Mouse (Mus musculus): ENCODE measurements at regions not wholly inside any gene's neighbourhood (a gene's known extent, or its start where the extent isn't known, plus 50 kb on each side); places are given as distances from the start of the nearest gene placed in this dataset.
A peak's percentile ranks its signal among the peaks of the same experiment; 100 is the strongest.

DNA sequence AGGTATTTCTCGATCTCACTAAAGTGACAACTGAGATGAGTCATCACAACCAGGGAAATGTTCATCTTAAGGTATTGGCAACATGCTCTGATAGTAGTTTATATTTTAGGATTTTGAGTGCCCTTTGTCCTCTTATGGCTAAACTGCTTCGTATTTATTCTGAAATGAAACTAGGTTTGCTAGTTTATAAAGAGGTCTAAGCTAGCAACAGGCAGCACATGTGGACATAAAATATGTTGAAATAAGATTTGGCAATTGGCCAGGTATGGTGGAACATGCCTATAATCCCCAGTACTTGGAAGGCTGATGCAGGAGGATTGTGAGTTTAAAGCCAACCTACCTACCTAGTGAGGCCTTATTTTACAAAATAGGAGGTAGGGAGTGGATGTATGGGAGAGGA lies 263.8 kb upstream of the Id2 start:
- no peak overlapping the region for H3K9ac ChIP-seq
- H3K27ac ChIP-seq: no peak overlapping the region
- no peak overlapping the region for H3K4me3 ChIP-seq (replicated peaks)
- ATAC-seq (ENCODE audit: insufficient read depth, low FRiP score, low read depth): no peak
- no peaks in the 10 kb centered on the region for H3K4me1 ChIP-seq
- H3K9me3 ChIP-seq: no peaks in the 10 kb centered on the region
- H3K4me2 ChIP-seq: no peak overlapping the region
- H3K27me3 ChIP-seq (replicated peaks): no peaks in the 10 kb centered on the region
- no peaks in the 10 kb centered on the region for H3K36me3 ChIP-seq
- WGBS: 80% methylated on average over 2 of the region's 2 CpGs

GRCm38 (mm10) chr12:25359931-25360330 lies 263.0 kb upstream of the Id2 start:
- Histone ChIP-seq H3K27me3 (replicated peaks) (no peaks in the 10 kb centered on the region), H3K9me3 (no peaks in the 10 kb centered on the region), H3K9ac (no peak overlapping the region), H3K4me2 (no peak overlapping the region), H3K27ac (no peak overlapping the region), H3K4me1 (no peaks in the 10 kb centered on the region), H3K36me3 (no peaks in the 10 kb centered on the region), H3K4me3 (replicated peaks) (no peak overlapping the region)
- 89% methylated on average over 5 of the region's 5 CpGs for WGBS
- ATAC-seq (ENCODE audit: insufficient read depth, low FRiP score, low read depth): no peak

- H3K9ac ChIP-seq: no peak overlapping the region
- WGBS: 82% methylated on average over 8 of the region's 8 CpGs
- H3K36me3 ChIP-seq: no peaks in the 10 kb centered on the region
- H3K9me3 ChIP-seq: no peaks in the 10 kb centered on the region
- no peaks in the 10 kb centered on the region for H3K27me3 ChIP-seq (replicated peaks)
- H3K4me3 ChIP-seq (replicated peaks): no peak overlapping the region
- no peak overlapping the region for H3K27ac ChIP-seq
- ATAC-seq (ENCODE audit: insufficient read depth, low FRiP score, low read depth): no peak
- H3K4me1 ChIP-seq: no peaks in the 10 kb centered on the region
- H3K4me2 ChIP-seq: no peak overlapping the region
Measured at GRCm38 (mm10) chr12:25358846-25359525, 262.0 kb upstream of the Id2 start.

- WGBS: 64% methylated on average over 2 of the region's 2 CpGs
- Histone ChIP-seq H3K9ac (no peak overlapping the region), H3K9me3 (no peaks in the 10 kb centered on the region), H3K27me3 (replicated peaks) (no peaks in the 10 kb centered on the region), H3K27ac (no peak overlapping the region), H3K4me1 (no peaks in the 10 kb centered on the region), H3K4me2 (no peak overlapping the region), H3K4me3 (replicated peaks) (no peak overlapping the region), H3K36me3 (no peaks in the 10 kb centered on the region)
- no peak for ATAC-seq (ENCODE audit: insufficient read depth, low FRiP score, low read depth)
Measured at GRCm38 (mm10) chr12:25356774-25357173, 259.8 kb upstream of the Id2 start.

- 77% methylated on average over 1 of the region's 1 CpGs for WGBS
- no peaks in the 10 kb centered on the region for H3K9me3 ChIP-seq
- no peak for ATAC-seq (ENCODE audit: insufficient read depth, low FRiP score, low read depth)
- H3K4me1 ChIP-seq: no peaks in the 10 kb centered on the region
- H3K9ac ChIP-seq: no peak overlapping the region
- no peak overlapping the region for H3K4me2 ChIP-seq
- no peaks in the 10 kb centered on the region for H3K36me3 ChIP-seq
- H3K27ac ChIP-seq: no peak overlapping the region
- no peaks in the 10 kb centered on the region for H3K27me3 ChIP-seq (replicated peaks)
- H3K4me3 ChIP-seq (replicated peaks): no peak overlapping the region
Measured at GRCm38 (mm10) chr12:25355217-25355616, 258.3 kb upstream of the Id2 start.

GRCm38 (mm10) chr12:25353402-25353896 lies 256.5 kb upstream of the Id2 start:
- ATAC-seq (ENCODE audit: insufficient read depth, low FRiP score, low read depth): no peak
- Histone ChIP-seq H3K36me3 (no peaks in the 10 kb centered on the region), H3K4me3 (replicated peaks) (no peak overlapping the region), H3K27ac (no peak overlapping the region), H3K9me3 (no peaks in the 10 kb centered on the region), H3K4me1 (no peaks in the 10 kb centered on the region), H3K9ac (no peak overlapping the region), H3K27me3 (replicated peaks) (no peaks in the 10 kb centered on the region), H3K4me2 (no peak overlapping the region)
- 77% methylated on average over 10 of the region's 10 CpGs for WGBS

DNA sequence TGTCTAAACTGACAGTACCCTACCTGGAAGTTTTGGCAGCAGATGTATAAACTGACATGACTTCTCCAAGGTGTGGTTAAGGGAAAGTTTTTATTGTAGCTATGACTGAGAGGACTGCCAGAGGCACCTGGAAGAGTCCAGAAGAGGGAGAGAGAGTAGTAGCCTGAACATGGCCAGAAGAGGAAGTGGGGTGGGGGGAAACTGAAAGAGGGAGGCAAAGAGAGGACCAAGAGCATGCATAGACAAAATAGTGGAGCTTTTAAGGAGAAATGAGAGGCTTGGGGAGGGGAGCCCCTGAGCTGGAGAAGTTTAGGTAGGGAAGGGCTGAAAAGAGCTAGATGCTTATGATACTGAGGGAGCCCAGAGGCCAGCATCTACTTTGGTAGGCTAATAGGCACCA lies 255.2 kb upstream of the Id2 start:
- H3K4me1 ChIP-seq: no peaks in the 10 kb centered on the region
- H3K36me3 ChIP-seq: no peaks in the 10 kb centered on the region
- H3K27ac ChIP-seq: no peak overlapping the region
- no peaks in the 10 kb centered on the region for H3K27me3 ChIP-seq (replicated peaks)
- no peak overlapping the region for H3K9ac ChIP-seq
- H3K4me2 ChIP-seq: no peak overlapping the region
- no peak overlapping the region for H3K4me3 ChIP-seq (replicated peaks)
- H3K9me3 ChIP-seq: no peaks in the 10 kb centered on the region
- ATAC-seq (ENCODE audit: insufficient read depth, low FRiP score, low read depth): no peak

GRCm38 (mm10) chr12:25344354-25344753 lies 247.4 kb upstream of the Id2 start:
- Histone ChIP-seq H3K36me3 (no peaks in the 10 kb centered on the region), H3K9ac (no peak overlapping the region), H3K4me1 (no peaks in the 10 kb centered on the region), H3K27me3 (replicated peaks) (no peaks in the 10 kb centered on the region), H3K27ac (no peak overlapping the region), H3K4me3 (replicated peaks) (no peak overlapping the region), H3K9me3 (no peaks in the 10 kb centered on the region), H3K4me2 (no peak overlapping the region)
- ATAC-seq (ENCODE audit: insufficient read depth, low FRiP score, low read depth): no peak
- 76% methylated on average over 17 of the region's 17 CpGs for WGBS

DNA sequence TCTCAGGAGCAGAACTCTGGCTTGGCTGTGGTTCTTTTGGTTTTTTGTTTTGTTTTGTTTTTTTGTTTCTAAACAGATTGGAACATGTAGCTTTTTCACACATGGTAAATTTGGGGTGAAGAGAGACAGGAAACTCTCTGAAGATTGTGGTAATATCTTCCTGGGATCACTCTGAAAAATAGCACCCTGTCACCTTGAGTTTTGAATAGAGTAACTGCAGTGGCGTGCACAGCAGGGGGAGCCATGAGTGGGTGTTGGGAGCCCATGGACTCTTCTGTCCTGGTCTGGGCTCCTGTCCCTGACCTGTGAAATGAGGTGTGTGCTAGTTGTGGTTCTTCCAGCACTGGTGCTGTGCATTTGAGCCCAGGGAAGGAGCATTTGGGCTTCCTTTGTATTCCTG lies 241.8 kb upstream of the Id2 start:
- Histone ChIP-seq H3K27me3 (replicated peaks) (no peaks in the 10 kb centered on the region), H3K9ac (no peak overlapping the region), H3K4me1 (no peaks in the 10 kb centered on the region), H3K4me3 (replicated peaks) (no peak overlapping the region), H3K4me2 (no peak overlapping the region), H3K9me3 (no peaks in the 10 kb centered on the region), H3K36me3 (no peaks in the 10 kb centered on the region), H3K27ac (no peak overlapping the region)
- ATAC-seq (ENCODE audit: insufficient read depth, low FRiP score, low read depth): no peak
- 53% methylated on average over 1 of the region's 1 CpGs for WGBS

DNA sequence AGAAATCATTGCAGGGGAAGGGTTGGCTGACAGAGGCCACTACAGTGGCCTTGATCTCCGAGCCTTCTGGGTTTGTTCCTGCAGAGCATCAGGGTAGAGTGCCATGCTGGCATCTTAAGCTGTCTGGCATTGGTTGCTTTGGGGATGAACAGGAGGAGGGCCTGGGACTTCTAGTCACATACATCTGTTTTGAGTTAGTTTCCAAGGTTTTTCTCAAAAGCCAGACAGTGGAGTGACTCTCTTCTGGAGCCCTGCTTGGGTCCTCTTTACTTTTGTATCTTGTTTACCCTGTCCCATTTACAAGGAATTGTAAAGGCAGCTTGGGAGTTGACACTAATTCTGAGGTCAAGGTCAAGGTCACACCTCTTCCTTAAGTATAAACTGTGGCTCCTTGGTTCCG lies 239.0 kb upstream of the Id2 start:
- no peak for ATAC-seq (ENCODE audit: insufficient read depth, low FRiP score, low read depth)
- Histone ChIP-seq H3K4me3 (replicated peaks) (no peak overlapping the region), H3K27me3 (replicated peaks) (no peaks in the 10 kb centered on the region), H3K9me3 (no peaks in the 10 kb centered on the region), H3K4me1 (no peaks in the 10 kb centered on the region), H3K27ac (0 out of 2 replicates have a peak overlapping the region, but pooled peaks have one; percentile 9), H3K4me2 (no peak overlapping the region), H3K9ac (no peak overlapping the region), H3K36me3 (no peaks in the 10 kb centered on the region)
- 53% methylated on average over 2 of the region's 2 CpGs for WGBS

GRCm38 (mm10) chr12:25335069-25335468 lies 238.1 kb upstream of the Id2 start:
- Histone ChIP-seq H3K9me3 (no peaks in the 10 kb centered on the region), H3K4me3 (replicated peaks) (no peak overlapping the region), H3K9ac (no peak overlapping the region), H3K27me3 (replicated peaks) (no peaks in the 10 kb centered on the region), H3K27ac (no peak overlapping the region), H3K36me3 (no peaks in the 10 kb centered on the region), H3K4me2 (no peak overlapping the region), H3K4me1 (no peaks in the 10 kb centered on the region)
- WGBS: 71% methylated on average over 5 of the region's 5 CpGs
- ATAC-seq (ENCODE audit: insufficient read depth, low FRiP score, low read depth): no peak

GRCm38 (mm10) chr12:25332384-25333035 lies 235.6 kb upstream of the Id2 start:
- Histone ChIP-seq H3K4me2 (no peak overlapping the region), H3K27ac (no peak overlapping the region), H3K4me1 (no peaks in the 10 kb centered on the region), H3K27me3 (replicated peaks) (no peaks in the 10 kb centered on the region), H3K4me3 (replicated peaks) (no peak overlapping the region), H3K9me3 (no peaks in the 10 kb centered on the region), H3K36me3 (no peaks in the 10 kb centered on the region), H3K9ac (no peak overlapping the region)
- no peak for ATAC-seq (ENCODE audit: insufficient read depth, low FRiP score, low read depth)
- 88% methylated on average over 11 of the region's 11 CpGs for WGBS
